9 mouse cellular contexts compared by ENCODE assay signal in the genomic region with DNA sequence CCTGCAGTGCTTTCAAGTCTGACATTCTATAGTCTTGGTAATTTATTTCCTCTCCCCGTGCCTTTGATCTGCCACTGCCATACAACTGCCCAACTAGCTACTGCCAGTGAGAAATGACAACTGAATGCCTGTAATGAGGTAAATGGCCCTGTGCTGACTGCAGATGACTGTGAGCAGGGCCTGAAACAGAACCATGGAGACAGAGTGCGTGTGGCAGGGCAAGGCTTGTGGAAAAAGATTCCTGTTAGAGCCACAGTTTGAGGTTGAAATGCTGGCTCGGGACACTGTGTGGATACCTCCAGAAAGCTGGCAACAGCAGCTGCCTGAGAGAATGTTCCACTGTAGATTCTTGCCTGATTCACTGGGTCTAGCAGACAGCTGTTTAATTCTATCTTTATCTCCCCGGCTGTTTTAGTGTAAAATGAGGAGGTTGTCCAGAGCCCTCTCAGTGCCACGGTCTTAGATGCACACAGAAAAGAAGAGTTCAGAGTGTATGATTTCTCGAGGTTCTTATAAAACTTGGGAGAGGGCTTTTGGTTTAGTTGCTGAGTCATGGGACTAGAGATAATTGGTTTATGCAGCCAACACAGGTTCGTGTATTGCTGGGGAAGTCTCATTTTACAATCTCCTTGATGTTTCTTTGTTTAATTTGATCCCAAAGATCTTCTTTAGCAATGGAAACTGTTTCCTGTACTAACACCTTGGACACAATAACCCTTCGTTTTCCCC. TPM values are rescaled to one million over a fixed set of nuclear protein-coding genes. Genes with fewer than 3 reads are reported as not detected.
DNase-seq lines count a peak whose midpoint lies in the region; ATAC-seq lines count a peak whose summit lies in the region.
"Had no signal": no experiment of that assay in that cellular context is flagged by ENCODE, and none has a peak within 500 bp of the region (broad histone marks: within the 10 kb centered on the region; RNA-seq: fewer than 3 reads in every experiment).

No protein-coding gene starts in this region.

- no peaks in the 10 kb centered on the region for H3K9me3 ChIP-seq in midbrain, embryonic 10.5 days (replicated peaks)
- no peaks in the 10 kb centered on the region for H3K9me3 ChIP-seq in midbrain, embryonic 14.5 days (ENCODE audit: control insufficient read depth, low read length)
- no peaks in the 10 kb centered on the region for H3K9me3 ChIP-seq in hindbrain, embryonic 15.5 days
- H3K9me3 ChIP-seq in neural tube, embryonic 15.5 days (replicated peaks): no peaks in the 10 kb centered on the region

- peak; percentile 4; the same call in 1 of the 2 replicates for ATAC-seq in frontal cortex, adult (ENCODE audit: low TSS enrichment)
- ATAC-seq in midbrain, embryonic 14.5 days (ENCODE audit: low FRiP score, low TSS enrichment): no peak
- ATAC-seq in hindbrain, embryonic 15.5 days (ENCODE audit: low FRiP score, low read depth): no peak
- no peak for ATAC-seq in neural tube, embryonic 15.5 days (ENCODE audit: low FRiP score)
- no peak for ATAC-seq in CD4-positive, CD25-positive, alpha-beta regulatory T cell, adult 4 months

- WGBS in midbrain, embryonic 10.5 days: 67% methylated on average over 8 of the region's 8 CpGs
- WGBS in midbrain, embryonic 14.5 days: 36% methylated on average over 8 of the region's 8 CpGs
- WGBS in hindbrain, embryonic 15.5 days: 38% methylated on average over 8 of the region's 8 CpGs
- 16% methylated on average over 8 of the region's 8 CpGs for WGBS in neural tube, embryonic 15.5 days

- no peak for DNase-seq in frontal cortex, adult 2 months (ENCODE audit: extremely low spot score in 1 of 2, low spot score in 1 of 2)
- DNase-seq in midbrain, embryonic 10.5 days (ENCODE audit: low spot score): no peak
- DNase-seq in midbrain, embryonic 14.5 days: no peak
- DNase-seq in spleen, adult 18-20 months: no peak
- DNase-seq: kidney, postnatal 14 days had no signal

- peaks cover 69% of the 10 kb centered on the region for H3K4me1 ChIP-seq in midbrain, embryonic 10.5 days
- H3K4me1 ChIP-seq in midbrain, embryonic 14.5 days (ENCODE audit: control insufficient read depth, insufficient read depth, low read length): peaks cover 33% of the 10 kb centered on the region
- peaks cover 50% of the 10 kb centered on the region for H3K4me1 ChIP-seq in hindbrain, embryonic 15.5 days (replicated peaks)
- peaks cover 54% of the 10 kb centered on the region for H3K4me1 ChIP-seq in neural tube, embryonic 15.5 days

- peak overlapping the region; percentile 99 for H3K27ac ChIP-seq in midbrain, embryonic 10.5 days (replicated peaks)
- no peak overlapping the region for H3K27ac ChIP-seq in midbrain, embryonic 14.5 days (replicated peaks; ENCODE audit: low read depth, low read length)
- peak overlapping the region; percentile 25 for H3K27ac ChIP-seq in hindbrain, embryonic 15.5 days (replicated peaks)
- peak overlapping the region; percentile 73 for H3K27ac ChIP-seq in neural tube, embryonic 15.5 days (replicated peaks)

- peaks cover 11% of the 10 kb centered on the region for H3K36me3 ChIP-seq in midbrain, embryonic 10.5 days
- no peaks in the 10 kb centered on the region for H3K36me3 ChIP-seq in midbrain, embryonic 14.5 days (ENCODE audit: control insufficient read depth, insufficient read depth, low read length)
- no peaks in the 10 kb centered on the region for H3K36me3 ChIP-seq in hindbrain, embryonic 15.5 days
- H3K36me3 ChIP-seq in neural tube, embryonic 15.5 days: no peaks in the 10 kb centered on the region

- H3K27me3 ChIP-seq in midbrain, embryonic 10.5 days (ENCODE audit: low read depth, poor library complexity, severe bottlenecking): peaks cover 9% of the 10 kb centered on the region; the same call in 1 of the 2 replicates
- H3K27me3 ChIP-seq in midbrain, embryonic 14.5 days (ENCODE audit: control insufficient read depth, insufficient read depth, low read length): no peaks in the 10 kb centered on the region
- no peaks in the 10 kb centered on the region for H3K27me3 ChIP-seq in hindbrain, embryonic 15.5 days
- no peaks in the 10 kb centered on the region for H3K27me3 ChIP-seq in neural tube, embryonic 15.5 days (replicated peaks)

- H3K4me3 ChIP-seq in midbrain, embryonic 10.5 days: no peak overlapping the region
- no peak overlapping the region for H3K4me3 ChIP-seq in midbrain, embryonic 14.5 days (replicated peaks; ENCODE audit: low read depth, low read length)
- H3K4me3 ChIP-seq in hindbrain, embryonic 15.5 days: no peak overlapping the region
- H3K4me3 ChIP-seq in neural tube, embryonic 15.5 days (replicated peaks): no peak overlapping the region

- no peak overlapping the region for H3K4me2 ChIP-seq in midbrain, embryonic 14.5 days (ENCODE audit: low read length)
- H3K4me2 ChIP-seq in hindbrain, embryonic 15.5 days: no peak overlapping the region
- no peak overlapping the region for H3K4me2 ChIP-seq in neural tube, embryonic 15.5 days

- H3K9ac ChIP-seq in midbrain, embryonic 14.5 days (replicated peaks; ENCODE audit: low read length): no peak overlapping the region
- H3K9ac ChIP-seq in hindbrain, embryonic 15.5 days: no peak overlapping the region
- 0 out of 2 replicates have a peak overlapping the region, but pooled peaks have one; percentile 14 for H3K9ac ChIP-seq in neural tube, embryonic 15.5 days (replicated peaks)

RNA-seq across cellular contexts. Expression of a gene that starts 1.8 kb away (rescaled TPM):
- 979 and 1,007 TPM in 2 replicates for polyA plus RNA-seq in frontal cortex, adult 2 months (2012; rRNA removed)
- polyA plus RNA-seq in midbrain, embryonic 10.5 days (2016; fragmentation: Nextera tagmentation; extraction: Ambion mirVana): 2,531 and 3,331 TPM in 2 replicates
- 935 and 972 TPM in 2 replicates for polyA plus RNA-seq in midbrain, embryonic 14.5 days (2014; fragmentation: Nextera tagmentation; extraction: Ambion mirVana)
- polyA plus RNA-seq in hindbrain, embryonic 15.5 days (2015; fragmentation: Nextera tagmentation; extraction: Ambion mirVana): 1,126 and 1,158 TPM in 2 replicates
- polyA plus RNA-seq in neural tube, embryonic 15.5 days (2015; fragmentation: Nextera tagmentation; extraction: Ambion mirVana): 1,173 and 1,202 TPM in 2 replicates
- polyA plus RNA-seq in CD4-positive, CD25-positive, alpha-beta regulatory T cell, adult 4 months (2017; shearing (Covaris generic)): 1,000 to 10,000 TPM in 1 of 2 experiments, 100 to 1,000 TPM in 1; 733 to 1,178 TPM

RNA-seq across cellular contexts. Expression of a gene that starts 33.6 kb away (rescaled TPM):
- polyA plus RNA-seq in frontal cortex, adult 2 months (2012; rRNA removed): 0.15 TPM in 1 of 2 replicates, not detected in the other
- 0.12 TPM in 1 of 2 replicates, not detected in the other for polyA plus RNA-seq in midbrain, embryonic 10.5 days (2016; fragmentation: Nextera tagmentation; extraction: Ambion mirVana)
- polyA plus RNA-seq in midbrain, embryonic 14.5 days (2014; fragmentation: Nextera tagmentation; extraction: Ambion mirVana): 0.32 TPM in 1 of 2 replicates, not detected in the other
- not detected in 2 replicates for polyA plus RNA-seq in hindbrain, embryonic 15.5 days (2015; fragmentation: Nextera tagmentation; extraction: Ambion mirVana)
- not detected in 2 replicates for polyA plus RNA-seq in neural tube, embryonic 15.5 days (2015; fragmentation: Nextera tagmentation; extraction: Ambion mirVana)
- polyA plus RNA-seq in CD4-positive, CD25-positive, alpha-beta regulatory T cell, adult 4 months (2017; shearing (Covaris generic)): not detected

RNA-seq across cellular contexts. Expression of a gene that starts 46.7 kb away (rescaled TPM):
- polyA plus RNA-seq in frontal cortex, adult 2 months (2012; rRNA removed): 64.4 and 66.1 TPM in 2 replicates
- 24.5 and 30.7 TPM in 2 replicates for polyA plus RNA-seq in midbrain, embryonic 10.5 days (2016; fragmentation: Nextera tagmentation; extraction: Ambion mirVana)
- polyA plus RNA-seq in midbrain, embryonic 14.5 days (2014; fragmentation: Nextera tagmentation; extraction: Ambion mirVana): 37.6 and 48.6 TPM in 2 replicates
- 32.5 and 33.8 TPM in 2 replicates for polyA plus RNA-seq in hindbrain, embryonic 15.5 days (2015; fragmentation: Nextera tagmentation; extraction: Ambion mirVana)
- 31.8 and 34.6 TPM in 2 replicates for polyA plus RNA-seq in neural tube, embryonic 15.5 days (2015; fragmentation: Nextera tagmentation; extraction: Ambion mirVana)
- 10 to 100 TPM; 24.7 to 28.4 TPM for polyA plus RNA-seq in CD4-positive, CD25-positive, alpha-beta regulatory T cell, adult 4 months (2017; shearing (Covaris generic))
